Mouse (Mus musculus): ENCODE measurements around the gene Rbms3. TPM values are rescaled to one million over a fixed set of nuclear protein-coding genes. Genes with fewer than 3 reads are reported as not detected.

Gene Rbms3
- polyA plus RNA-seq, 1 experiment from 2014 or later: 38.4 TPM

DNA sequence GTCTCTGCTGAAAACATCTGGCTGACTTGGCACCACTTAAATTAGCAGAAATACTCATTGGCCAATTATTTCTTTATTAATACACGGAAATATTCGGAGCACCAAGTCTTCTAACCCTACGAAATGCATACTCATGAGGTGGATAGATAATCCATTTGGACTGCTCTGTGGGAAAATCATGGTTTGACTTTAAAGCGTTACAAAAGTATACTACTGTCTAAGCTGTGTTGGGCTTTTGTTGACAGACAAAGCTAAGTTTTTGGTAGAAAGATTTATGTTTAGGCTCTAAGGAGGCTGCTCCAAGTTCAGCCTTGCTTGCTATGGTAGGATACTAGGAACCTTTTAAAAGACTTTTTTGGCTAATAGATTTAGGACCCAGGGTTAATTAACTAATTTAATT, 979.8 kb downstream of the Rbms3 start:
- no peak overlapping the region for H3K4me3 ChIP-seq (ENCODE audit: low read depth, low read length)
- H3K9me3 ChIP-seq (ENCODE audit: control insufficient read depth, low read length): no peaks in the 10 kb centered on the region
- no peaks in the 10 kb centered on the region for H3K27me3 ChIP-seq (ENCODE audit: control insufficient read depth, insufficient read depth, low read length)
- no peak overlapping the region for H3K9ac ChIP-seq (ENCODE audit: low read depth, low read length)
- H3K27ac ChIP-seq (ENCODE audit: low read depth, low read length): no peak overlapping the region
- H3K4me2 ChIP-seq (replicated peaks; ENCODE audit: low read depth, low read length): no peak overlapping the region
- H3K36me3 ChIP-seq (ENCODE audit: control insufficient read depth, insufficient read depth, low read length): no peaks in the 10 kb centered on the region
- H3K4me1 ChIP-seq (replicated peaks; ENCODE audit: control insufficient read depth, insufficient read depth, low read length): no peaks in the 10 kb centered on the region
- ATAC-seq (ENCODE audit: low FRiP score): no peak
- DNase-seq (ENCODE audit: low spot score): no peak
- 81% methylated on average over 4 of the region's 4 CpGs for WGBS

DNA sequence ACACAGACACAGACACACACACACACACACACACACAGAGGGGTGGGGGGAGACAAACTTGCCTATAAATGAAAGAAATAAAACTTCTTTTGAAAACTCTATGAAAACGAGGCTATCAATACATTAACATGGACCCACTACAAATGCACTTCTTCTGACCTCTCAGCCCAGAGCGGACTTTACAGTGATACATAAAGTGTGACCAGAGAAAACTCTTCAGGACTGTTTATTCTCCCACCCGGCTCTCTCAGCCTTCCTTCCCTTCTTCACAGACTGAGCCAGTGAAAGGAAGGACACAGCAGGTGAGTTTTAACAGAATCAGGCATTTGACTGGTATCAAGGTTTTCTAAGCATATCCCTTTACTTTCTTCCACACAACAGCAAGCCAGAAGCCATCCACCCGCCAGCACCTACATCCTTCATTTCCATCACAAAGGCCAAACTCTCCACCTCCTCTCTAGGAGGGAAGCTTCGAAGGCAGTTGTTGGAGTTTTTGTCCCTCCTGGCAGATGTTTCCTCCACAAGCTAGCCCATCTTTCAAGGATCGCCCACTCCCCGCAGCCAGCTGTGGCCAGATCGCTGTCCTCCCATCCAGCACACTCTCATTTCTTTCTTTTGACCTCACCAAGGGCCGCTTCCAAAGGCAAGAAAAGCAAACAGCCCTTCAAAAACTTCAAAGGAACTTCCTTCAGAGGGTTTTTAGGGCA, 980.5 kb downstream of the Rbms3 start:
- Histone ChIP-seq H3K4me3 (ENCODE audit: low read depth, low read length) (no peak overlapping the region), H3K9me3 (ENCODE audit: control insufficient read depth, low read length) (no peaks in the 10 kb centered on the region), H3K4me1 (replicated peaks; ENCODE audit: control insufficient read depth, insufficient read depth, low read length) (no peaks in the 10 kb centered on the region), H3K27ac (ENCODE audit: low read depth, low read length) (no peak overlapping the region), H3K27me3 (ENCODE audit: control insufficient read depth, insufficient read depth, low read length) (no peaks in the 10 kb centered on the region), H3K36me3 (ENCODE audit: control insufficient read depth, insufficient read depth, low read length) (no peaks in the 10 kb centered on the region), H3K9ac (ENCODE audit: low read depth, low read length) (no peak overlapping the region), H3K4me2 (replicated peaks; ENCODE audit: low read depth, low read length) (no peak overlapping the region)
- no peak for ATAC-seq (ENCODE audit: low FRiP score)
- WGBS: 20% methylated on average over 9 of the region's 9 CpGs
- no peak for DNase-seq (ENCODE audit: low spot score)

DNA sequence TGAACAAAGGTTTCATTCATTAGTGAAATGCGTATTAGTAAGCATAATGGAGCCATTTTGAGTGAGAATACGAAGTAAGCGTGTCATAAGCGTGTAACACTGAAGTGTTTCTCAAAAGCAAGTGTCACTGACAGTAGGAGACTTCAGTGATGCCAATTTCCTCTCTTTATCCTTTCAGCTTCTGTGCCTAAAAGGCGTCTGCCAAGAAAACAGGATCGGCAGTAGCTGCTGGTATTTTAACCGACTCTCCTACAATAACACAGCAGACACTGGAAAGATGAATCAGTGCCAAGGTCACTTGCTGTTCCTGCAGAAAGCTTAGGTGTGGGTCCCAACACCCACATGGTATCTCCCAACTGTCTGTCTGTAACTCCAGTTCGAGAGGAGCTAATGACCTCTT, 985.1 kb downstream of the Rbms3 start:
- H3K4me3 ChIP-seq (ENCODE audit: low read depth, low read length): no peak overlapping the region
- H3K27ac ChIP-seq (ENCODE audit: low read depth, low read length): no peak overlapping the region
- no peak for ATAC-seq (ENCODE audit: low FRiP score)
- no peaks in the 10 kb centered on the region for H3K4me1 ChIP-seq (replicated peaks; ENCODE audit: control insufficient read depth, insufficient read depth, low read length)
- no peaks in the 10 kb centered on the region for H3K27me3 ChIP-seq (ENCODE audit: control insufficient read depth, insufficient read depth, low read length)
- H3K9me3 ChIP-seq (ENCODE audit: control insufficient read depth, low read length): no peaks in the 10 kb centered on the region
- no peak overlapping the region for H3K4me2 ChIP-seq (replicated peaks; ENCODE audit: low read depth, low read length)
- H3K9ac ChIP-seq (ENCODE audit: low read depth, low read length): no peak overlapping the region
- H3K36me3 ChIP-seq (ENCODE audit: control insufficient read depth, insufficient read depth, low read length): no peaks in the 10 kb centered on the region
- no peak for DNase-seq (ENCODE audit: low spot score)
- 65% methylated on average over 8 of the region's 8 CpGs for WGBS

DNA sequence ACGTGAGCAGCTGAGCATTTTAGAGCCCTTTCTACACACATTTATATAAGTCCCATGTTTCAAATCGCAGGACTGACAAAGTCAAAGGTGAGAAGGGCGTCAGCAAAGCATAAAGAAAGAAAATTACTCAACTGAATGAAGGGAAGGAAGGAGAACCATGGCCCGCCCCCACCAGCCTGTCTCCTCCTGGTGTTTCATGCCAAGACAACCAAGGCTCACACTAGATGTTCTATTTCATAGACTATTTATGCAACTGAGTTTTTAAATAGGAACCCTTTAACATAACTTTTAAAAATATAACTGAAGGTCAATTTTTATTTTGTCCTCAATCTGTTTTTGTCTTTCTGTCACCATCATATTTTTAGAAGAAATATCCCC, 989.4 kb downstream of the Rbms3 start:
- Histone ChIP-seq H3K9ac (ENCODE audit: low read depth, low read length) (no peak overlapping the region), H3K27me3 (ENCODE audit: control insufficient read depth, insufficient read depth, low read length) (no peaks in the 10 kb centered on the region), H3K4me3 (ENCODE audit: low read depth, low read length) (no peak overlapping the region), H3K36me3 (ENCODE audit: control insufficient read depth, insufficient read depth, low read length) (no peaks in the 10 kb centered on the region), H3K9me3 (ENCODE audit: control insufficient read depth, low read length) (no peaks in the 10 kb centered on the region), H3K27ac (ENCODE audit: low read depth, low read length) (no peak overlapping the region), H3K4me2 (replicated peaks; ENCODE audit: low read depth, low read length) (no peak overlapping the region), H3K4me1 (replicated peaks; ENCODE audit: control insufficient read depth, insufficient read depth, low read length) (no peaks in the 10 kb centered on the region)
- DNase-seq (ENCODE audit: low spot score): no peak
- ATAC-seq (ENCODE audit: low FRiP score): no peak
- 69% methylated on average over 4 of the region's 4 CpGs for WGBS

DNA sequence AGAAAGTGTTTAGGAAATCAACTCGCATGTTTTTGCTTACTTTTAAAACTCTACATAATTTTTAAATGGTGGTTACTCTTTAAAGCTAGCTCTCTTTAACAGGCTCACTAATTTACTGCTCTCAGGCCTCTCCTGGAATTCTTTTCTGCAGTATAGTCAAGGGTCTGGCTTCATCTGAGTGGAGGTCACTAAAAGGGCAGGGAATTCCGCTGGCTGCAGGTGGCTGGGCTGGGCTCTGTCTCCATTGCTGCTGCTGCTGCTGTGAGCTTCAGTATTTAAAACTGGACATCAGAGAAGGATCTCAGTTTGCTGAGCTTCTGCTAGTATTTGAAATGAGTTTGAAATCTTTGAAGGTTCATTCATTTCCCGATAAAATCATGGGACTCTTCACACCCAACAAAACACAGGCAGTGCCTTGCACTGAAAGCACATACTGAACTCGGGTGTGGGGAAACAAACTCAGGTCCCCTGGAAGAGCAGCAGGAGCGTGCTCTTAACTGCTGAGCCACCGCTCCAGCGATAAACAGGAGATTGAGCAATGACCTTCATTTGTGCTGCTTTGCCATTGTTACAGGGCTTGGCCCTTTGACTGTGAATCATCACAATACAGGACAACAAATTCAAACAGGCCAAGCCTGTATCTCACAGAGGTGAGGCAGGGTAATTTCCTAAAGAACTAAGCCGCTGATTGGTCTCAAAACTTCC, 990.0 kb downstream of the Rbms3 start:
- Histone ChIP-seq H3K27me3 (ENCODE audit: control insufficient read depth, insufficient read depth, low read length) (no peaks in the 10 kb centered on the region), H3K4me3 (ENCODE audit: low read depth, low read length) (no peak overlapping the region), H3K4me1 (replicated peaks; ENCODE audit: control insufficient read depth, insufficient read depth, low read length) (no peaks in the 10 kb centered on the region), H3K9ac (ENCODE audit: low read depth, low read length) (no peak overlapping the region), H3K27ac (ENCODE audit: low read depth, low read length) (no peak overlapping the region), H3K4me2 (replicated peaks; ENCODE audit: low read depth, low read length) (no peak overlapping the region), H3K9me3 (ENCODE audit: control insufficient read depth, low read length) (no peaks in the 10 kb centered on the region), H3K36me3 (ENCODE audit: control insufficient read depth, insufficient read depth, low read length) (no peaks in the 10 kb centered on the region)
- WGBS: 57% methylated on average over 8 of the region's 8 CpGs
- ATAC-seq (ENCODE audit: low FRiP score): no peak
- no peak for DNase-seq (ENCODE audit: low spot score)

DNA sequence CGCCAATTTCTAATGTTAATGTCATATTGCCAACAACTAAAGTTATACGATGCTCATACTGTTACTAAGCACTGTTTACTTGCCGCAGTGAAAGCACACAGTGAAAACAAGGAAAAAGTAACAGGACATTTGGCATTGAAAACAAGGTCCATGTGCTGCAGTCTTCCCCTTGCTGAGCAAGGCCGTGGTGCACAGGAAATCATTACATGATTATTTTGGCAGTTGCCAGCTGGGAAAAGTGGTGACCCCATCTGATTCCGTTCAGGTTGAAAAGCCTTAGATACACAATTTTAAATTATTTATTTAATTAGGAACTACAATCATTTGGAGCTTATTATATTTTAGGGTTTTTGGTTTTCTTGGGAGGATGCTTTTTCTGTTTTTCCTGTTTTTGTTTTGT, 995.9 kb downstream of the Rbms3 start:
- Histone ChIP-seq H3K4me1 (replicated peaks; ENCODE audit: control insufficient read depth, insufficient read depth, low read length) (no peaks in the 10 kb centered on the region), H3K9ac (ENCODE audit: low read depth, low read length) (no peak overlapping the region), H3K27ac (ENCODE audit: low read depth, low read length) (no peak overlapping the region), H3K4me3 (ENCODE audit: low read depth, low read length) (no peak overlapping the region), H3K27me3 (ENCODE audit: control insufficient read depth, insufficient read depth, low read length) (no peaks in the 10 kb centered on the region), H3K4me2 (replicated peaks; ENCODE audit: low read depth, low read length) (no peak overlapping the region), H3K36me3 (ENCODE audit: control insufficient read depth, insufficient read depth, low read length) (no peaks in the 10 kb centered on the region), H3K9me3 (ENCODE audit: control insufficient read depth, low read length) (no peaks in the 10 kb centered on the region)
- WGBS: 79% methylated on average over 5 of the region's 5 CpGs
- no peak for DNase-seq (ENCODE audit: low spot score)
- no peak for ATAC-seq (ENCODE audit: low FRiP score)

DNA sequence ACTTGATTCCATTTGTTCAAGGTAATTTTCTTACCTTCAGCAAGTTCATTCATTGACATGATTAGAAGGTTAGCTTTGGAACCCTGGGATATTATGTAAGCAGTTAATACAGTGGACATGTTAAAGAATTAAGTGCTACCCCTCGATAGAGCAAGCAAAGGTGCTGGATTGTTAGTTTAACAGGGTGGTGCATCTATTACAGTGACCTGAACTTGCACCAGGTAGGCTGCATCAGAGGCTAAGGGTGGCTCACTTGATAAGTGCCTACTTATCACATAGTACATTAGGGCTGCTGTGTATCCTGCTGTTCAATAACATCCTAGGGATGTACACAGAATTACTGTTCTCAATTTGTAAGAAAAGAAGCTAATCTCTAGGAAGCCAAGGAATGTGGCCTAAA, 996.6 kb downstream of the Rbms3 start:
- H3K4me2 ChIP-seq (replicated peaks; ENCODE audit: low read depth, low read length): no peak overlapping the region
- H3K4me1 ChIP-seq (replicated peaks; ENCODE audit: control insufficient read depth, insufficient read depth, low read length): no peaks in the 10 kb centered on the region
- 80% methylated on average over 1 of the region's 1 CpGs for WGBS
- H3K9me3 ChIP-seq (ENCODE audit: control insufficient read depth, low read length): no peaks in the 10 kb centered on the region
- no peak overlapping the region for H3K27ac ChIP-seq (ENCODE audit: low read depth, low read length)
- no peaks in the 10 kb centered on the region for H3K36me3 ChIP-seq (ENCODE audit: control insufficient read depth, insufficient read depth, low read length)
- H3K4me3 ChIP-seq (ENCODE audit: low read depth, low read length): no peak overlapping the region
- H3K9ac ChIP-seq (ENCODE audit: low read depth, low read length): no peak overlapping the region
- H3K27me3 ChIP-seq (ENCODE audit: control insufficient read depth, insufficient read depth, low read length): no peaks in the 10 kb centered on the region
- no peak for DNase-seq (ENCODE audit: low spot score)
- no peak for ATAC-seq (ENCODE audit: low FRiP score)

DNA sequence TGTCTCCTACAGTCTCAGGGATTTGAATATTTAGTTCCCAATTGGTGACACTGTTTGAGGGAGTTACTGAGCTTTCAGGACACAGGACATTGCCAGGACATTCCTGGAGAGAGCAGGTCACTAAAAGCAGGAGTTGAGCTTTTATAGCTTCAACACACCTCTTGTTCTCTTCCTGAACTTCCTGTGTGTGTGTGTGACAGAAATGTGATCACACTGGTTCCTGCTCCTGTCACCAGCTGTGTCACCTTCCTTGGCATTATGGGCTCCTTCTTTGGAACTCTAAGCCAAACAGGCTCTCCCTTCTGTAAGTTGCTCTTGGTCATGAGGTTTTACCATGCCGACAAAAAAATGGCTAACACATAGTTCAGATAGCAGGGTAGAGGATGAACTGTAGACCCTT, 997.9 kb downstream of the Rbms3 start:
- Histone ChIP-seq H3K27ac (ENCODE audit: low read depth, low read length) (no peak overlapping the region), H3K4me3 (ENCODE audit: low read depth, low read length) (no peak overlapping the region), H3K36me3 (ENCODE audit: control insufficient read depth, insufficient read depth, low read length) (no peaks in the 10 kb centered on the region), H3K4me1 (replicated peaks; ENCODE audit: control insufficient read depth, insufficient read depth, low read length) (no peaks in the 10 kb centered on the region), H3K9me3 (ENCODE audit: control insufficient read depth, low read length) (no peaks in the 10 kb centered on the region), H3K4me2 (replicated peaks; ENCODE audit: low read depth, low read length) (no peak overlapping the region), H3K9ac (ENCODE audit: low read depth, low read length) (no peak overlapping the region), H3K27me3 (ENCODE audit: control insufficient read depth, insufficient read depth, low read length) (no peaks in the 10 kb centered on the region)
- DNase-seq (ENCODE audit: low spot score): no peak
- WGBS: 88% methylated on average over 1 of the region's 1 CpGs
- no peak for ATAC-seq (ENCODE audit: low FRiP score)

DNA sequence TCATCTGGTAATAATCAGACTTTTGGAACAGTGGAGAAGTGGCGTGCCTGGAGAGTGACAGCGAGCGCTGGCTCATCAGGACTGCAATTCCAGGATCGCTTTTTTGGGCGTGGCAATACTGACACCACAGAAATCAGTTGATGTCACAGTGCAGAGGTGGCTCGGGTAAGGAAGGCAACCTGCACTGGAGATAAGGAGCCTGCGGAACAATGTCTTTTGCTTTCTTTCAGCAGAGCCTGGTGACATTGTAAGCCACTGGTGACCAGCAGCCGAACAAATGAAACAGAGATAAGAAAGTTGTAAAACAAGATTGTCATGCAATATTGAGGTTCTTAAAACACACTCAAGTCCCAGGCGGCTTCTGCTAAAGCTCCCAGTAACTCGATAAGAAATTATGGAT, 998.9 kb downstream of the Rbms3 start:
- WGBS: 89% methylated on average over 10 of the region's 10 CpGs
- H3K4me1 ChIP-seq (replicated peaks; ENCODE audit: control insufficient read depth, insufficient read depth, low read length): no peaks in the 10 kb centered on the region

More for the DNA sequence above, 998.9 kb downstream of the Rbms3 start:
- Histone ChIP-seq H3K27me3 (ENCODE audit: control insufficient read depth, insufficient read depth, low read length) (no peaks in the 10 kb centered on the region), H3K4me3 (ENCODE audit: low read depth, low read length) (no peak overlapping the region), H3K9ac (ENCODE audit: low read depth, low read length) (no peak overlapping the region), H3K9me3 (ENCODE audit: control insufficient read depth, low read length) (no peaks in the 10 kb centered on the region), H3K27ac (ENCODE audit: low read depth, low read length) (no peak overlapping the region), H3K36me3 (ENCODE audit: control insufficient read depth, insufficient read depth, low read length) (no peaks in the 10 kb centered on the region), H3K4me2 (replicated peaks; ENCODE audit: low read depth, low read length) (no peak overlapping the region)
- ATAC-seq (ENCODE audit: low FRiP score) (no peak), DNase-seq (ENCODE audit: low spot score) (no peak)
